Mouse (Mus musculus) adipocyte (in vitro differentiated cells): ENCODE results near the gene Pcsk6.

ENCODE experiments used
- DNase-seq: peaks from one replicate; pipeline ENCODE4 v3.0.0-alpha.2; 2016; ENCODE audit warnings: low spot score

The Pcsk6 gene

DNA sequence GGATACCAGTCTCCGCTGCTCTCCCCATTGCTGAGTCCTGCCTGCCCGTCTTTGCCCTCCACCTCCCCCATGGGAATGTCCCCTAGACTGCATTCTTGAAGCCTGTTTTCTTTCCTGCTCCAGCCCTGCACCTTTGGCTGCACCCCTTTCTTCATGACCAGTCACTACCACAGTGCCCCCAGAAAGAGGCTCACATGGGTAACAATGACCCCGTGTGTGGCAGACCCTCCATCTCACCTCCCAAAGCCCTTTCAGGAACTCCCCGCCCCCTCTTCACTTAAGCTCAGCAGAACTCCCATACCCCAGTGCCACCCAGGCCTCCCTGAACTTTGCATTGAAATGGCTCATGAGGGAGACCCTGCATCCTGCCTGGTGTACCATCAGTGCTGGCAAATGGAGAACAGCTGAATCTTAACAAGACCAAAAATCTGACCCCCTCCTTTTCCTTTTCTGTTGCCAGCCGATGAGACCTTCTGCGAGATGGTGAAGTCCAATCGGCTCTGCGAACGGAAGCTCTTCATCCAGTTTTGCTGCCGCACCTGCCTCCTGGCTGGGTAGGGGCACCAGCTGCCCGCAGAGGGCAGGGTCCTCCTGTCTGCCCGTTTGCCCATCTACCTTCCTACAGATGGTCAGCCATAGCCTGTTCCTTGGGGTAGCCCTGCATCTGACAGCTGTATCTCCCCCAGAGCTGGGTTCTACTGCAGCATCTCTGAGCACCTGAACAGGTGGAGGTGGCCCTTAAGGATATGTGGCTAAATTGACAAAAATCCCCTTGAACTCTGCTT lies 187.1 kb downstream of the Pcsk6 start:
- no peak for DNase-seq

DNA sequence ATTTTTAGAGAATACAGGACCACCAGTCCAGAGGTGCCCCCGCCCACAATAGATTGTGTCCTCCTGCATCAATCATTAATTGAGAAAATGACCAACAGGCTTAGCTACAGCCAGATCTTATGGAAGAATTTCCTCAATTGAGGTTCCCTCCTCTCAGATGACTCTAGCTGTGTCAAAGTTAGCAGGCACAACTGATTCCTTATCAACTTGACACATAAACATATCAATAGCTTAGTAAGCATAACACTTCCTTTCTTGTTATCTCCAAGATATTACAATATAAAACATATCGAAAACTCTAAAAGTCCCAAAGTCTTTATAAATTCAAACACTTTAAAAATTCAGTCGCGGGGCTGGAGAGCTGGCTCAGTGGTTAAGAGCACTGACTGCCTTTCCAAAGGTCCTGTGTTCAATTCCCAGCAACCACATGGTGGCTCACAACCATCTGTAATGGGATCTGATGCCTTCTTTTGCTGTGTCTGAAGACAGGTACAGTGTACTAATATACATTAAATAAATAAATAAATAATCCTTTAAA lies 192.5 kb downstream of the Pcsk6 start:
- DNase-seq: no peak

DNA sequence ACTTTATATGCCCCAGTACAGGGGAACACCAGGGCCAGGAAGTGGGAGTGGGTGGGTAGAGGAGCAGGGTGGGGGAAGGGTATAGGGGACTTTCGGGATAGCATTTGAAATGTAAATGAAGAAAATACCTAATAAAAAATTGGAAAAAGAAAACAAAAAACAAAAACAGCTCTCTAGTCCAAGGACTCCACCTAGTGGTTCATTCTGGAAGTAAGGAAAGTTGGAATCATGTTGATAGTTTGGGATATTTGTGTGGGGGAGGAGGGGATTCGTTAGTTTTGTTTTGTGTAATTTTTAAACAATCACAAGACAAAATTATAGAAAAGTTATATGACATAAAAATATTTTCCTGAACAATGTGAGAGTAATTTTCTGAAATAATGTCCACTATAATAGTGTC lies 193.8 kb downstream of the Pcsk6 start:
- peak; percentile 63 for DNase-seq

DNA sequence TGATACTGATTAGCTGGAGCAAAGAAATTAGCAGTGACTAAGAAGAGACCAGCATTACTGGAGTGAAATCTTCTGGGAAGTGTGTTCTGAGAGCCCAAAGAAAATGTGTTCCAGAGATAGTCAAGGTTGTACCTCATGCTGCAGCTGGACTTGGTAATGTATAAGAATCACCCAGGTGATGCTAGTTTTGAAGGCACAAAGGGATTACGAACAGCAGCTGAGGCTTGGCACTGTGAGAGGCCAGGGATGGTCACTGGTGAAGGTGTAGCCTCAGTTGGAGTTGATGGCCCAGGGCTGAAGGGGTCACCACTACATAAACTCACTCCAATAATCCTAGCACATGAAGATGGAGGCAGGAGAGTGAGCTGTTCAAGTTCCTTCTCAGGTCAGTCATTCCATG lies 197.2 kb downstream of the Pcsk6 start, which contains the start of gene Snrpa1:
Gene Snrpa1, plus strand, starts transcription at position 301 of the 400 bp plus-strand sequence.
- DNase-seq: no peak

DNA sequence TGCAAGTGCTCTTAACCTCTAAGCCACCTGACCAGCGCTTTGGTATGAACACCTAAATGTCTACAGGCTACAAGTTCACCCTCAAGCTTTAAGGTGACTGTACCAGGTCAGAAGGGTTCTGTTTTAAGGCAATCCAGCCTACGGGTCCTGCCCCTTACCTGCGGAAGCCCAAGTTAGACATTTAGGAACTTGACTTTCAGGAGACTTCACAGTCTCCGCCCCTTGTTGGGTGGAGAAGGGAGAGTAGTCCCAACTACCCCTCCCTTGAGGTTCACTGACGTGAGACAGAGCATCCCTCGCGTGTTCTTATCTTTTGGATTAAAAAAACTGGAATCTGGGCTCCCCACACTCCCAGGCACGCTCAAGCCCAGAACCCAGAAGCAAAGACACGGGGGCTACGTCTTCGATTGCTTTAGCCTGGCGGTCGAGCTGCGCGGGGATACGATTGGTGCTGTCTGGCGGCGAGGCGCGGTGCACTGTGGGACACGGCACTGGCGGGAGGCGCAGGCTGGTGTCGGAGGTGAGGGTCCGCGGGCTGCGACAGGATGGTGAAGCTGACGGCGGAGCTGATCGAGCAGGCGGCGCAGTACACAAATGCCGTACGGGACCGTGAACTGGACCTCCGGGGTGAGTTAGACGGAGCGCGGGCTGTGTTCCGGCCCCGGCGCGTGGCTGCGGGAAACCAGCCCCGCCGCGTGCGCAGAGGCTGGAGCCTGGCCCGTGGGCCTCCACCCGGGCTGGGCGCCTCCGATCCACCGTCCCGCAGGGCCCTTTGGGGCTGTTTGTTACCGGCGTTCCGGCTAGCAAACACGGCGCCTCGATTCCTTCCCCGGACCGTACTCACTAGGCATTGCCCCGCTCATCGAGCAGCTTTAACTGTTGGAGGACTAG lies 198.8 kb downstream of the Pcsk6 start:
- DNase-seq: peak; percentile 71

DNA sequence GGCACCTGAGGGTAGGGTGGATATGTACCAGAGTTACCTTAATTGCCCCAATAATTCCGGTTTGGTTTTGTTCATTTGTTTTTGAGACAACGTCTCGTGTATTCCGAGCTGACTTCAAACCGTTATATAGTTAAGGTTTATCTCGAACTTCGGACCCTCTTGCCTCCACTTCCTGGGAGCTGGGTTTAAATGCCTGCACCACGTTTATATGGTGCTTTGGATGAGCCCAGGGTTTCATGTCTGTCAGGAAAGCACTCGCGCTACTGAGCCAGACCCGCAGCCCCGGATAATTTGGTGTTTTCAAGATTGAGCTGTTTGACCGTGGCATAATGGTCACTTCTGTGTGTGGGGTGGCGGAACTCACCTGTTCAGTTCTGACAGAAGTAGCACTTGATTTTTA lies 199.5 kb downstream of the Pcsk6 start:
- no peak for DNase-seq

DNA sequence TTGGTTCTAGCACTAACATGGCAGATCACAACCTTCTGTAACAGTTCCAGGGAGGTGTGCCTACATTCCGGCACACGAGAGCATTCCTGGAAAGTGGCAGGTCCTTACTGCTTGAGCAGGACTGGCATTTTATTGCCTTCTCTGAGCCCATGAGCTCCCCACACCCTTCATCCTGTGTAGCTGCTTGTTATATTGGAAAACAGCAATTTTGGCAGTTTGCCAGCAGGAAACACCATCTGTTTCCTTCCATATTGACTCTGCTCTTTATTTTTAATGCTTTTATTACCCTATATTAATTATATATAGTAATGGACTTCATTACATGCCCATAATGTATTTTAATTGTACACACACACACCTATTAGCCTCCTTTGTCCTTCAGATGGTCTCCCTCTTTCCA lies 214.9 kb downstream of the Pcsk6 start:
- no peak for DNase-seq

DNA sequence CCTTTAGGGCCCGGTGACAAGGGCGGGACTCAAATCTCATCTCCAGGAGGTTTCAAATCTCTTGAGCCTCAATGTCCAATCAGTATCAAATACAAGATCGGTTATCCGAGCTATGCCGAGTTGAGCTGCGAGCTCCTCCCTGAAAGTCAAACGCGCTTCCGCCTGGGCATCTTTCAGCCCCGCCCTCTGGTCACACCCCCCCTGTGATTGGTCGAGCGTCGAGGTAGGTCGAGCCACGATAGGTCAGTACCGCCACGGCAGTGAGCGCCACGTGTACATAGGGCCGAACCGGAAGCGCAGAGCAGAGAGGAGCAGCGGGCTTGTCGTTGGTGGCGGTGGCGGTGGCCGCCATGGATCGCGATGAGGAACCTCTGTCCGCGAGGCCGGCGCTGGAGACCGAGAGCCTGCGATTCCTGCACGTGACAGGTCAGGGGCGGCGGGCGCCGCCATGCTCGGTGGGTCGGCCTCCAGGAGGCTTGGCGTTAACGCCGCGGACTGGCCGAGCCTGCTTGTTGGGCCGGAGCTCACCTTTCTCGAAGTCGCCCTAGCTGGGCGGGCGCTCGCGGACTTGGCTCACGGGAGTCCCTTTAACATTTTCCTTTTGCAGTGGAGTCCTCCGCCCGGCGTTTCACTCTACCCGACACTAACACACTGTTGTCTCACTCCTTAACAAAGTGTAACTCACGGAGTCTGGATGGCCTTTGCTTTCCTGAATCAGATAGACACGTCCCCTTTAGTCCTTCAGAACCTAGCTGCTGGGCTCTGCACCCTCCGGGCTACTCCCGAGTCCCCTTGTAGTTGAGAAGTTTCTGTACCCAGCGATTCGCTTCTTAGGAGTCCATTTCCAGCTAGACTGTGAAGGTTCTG lies 218.1 kb downstream of the Pcsk6 start, which contains the start of gene Selenos:
Gene Selenos, plus strand, starts transcription at position 286 of the 867 bp plus-strand sequence.
- peak; percentile 96 for DNase-seq

DNA sequence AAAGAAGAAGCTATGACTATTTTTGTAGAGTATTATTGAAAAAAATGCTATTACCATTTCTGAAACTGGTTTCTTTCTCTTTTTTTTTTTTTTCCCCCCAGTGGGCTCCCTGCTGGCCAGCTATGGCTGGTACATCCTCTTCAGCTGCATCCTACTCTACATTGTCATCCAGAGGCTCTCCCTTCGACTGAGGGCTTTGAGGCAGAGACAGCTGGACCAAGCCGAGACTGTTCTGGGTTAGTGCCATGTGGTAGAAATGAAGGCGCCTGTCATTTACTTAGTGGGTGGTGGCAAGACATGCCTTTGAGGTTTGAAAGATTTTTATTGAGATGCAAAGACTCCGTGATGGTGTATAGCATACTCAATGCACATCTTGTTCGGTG lies 218.7 kb downstream of the Pcsk6 start:
- peak; percentile 17 for DNase-seq

DNA sequence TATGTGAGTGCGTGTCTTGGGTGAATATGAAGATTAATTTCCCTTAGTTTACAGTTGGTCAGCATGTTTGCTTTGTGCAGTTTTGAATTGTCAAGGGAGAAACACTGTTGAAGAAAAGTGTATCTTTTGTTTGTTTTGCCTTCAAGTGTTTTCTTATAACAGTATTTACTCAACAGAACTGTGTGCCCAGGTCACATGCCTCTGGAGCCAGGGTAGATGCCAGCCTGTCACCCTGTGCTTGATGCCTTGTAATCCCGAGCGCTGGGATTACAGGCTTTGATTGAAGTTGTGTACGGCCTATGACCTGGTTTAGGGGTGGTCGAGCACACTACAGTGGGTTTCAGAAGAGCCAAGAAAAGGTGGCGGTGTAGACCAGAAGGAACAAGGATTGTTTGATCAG lies 222.2 kb downstream of the Pcsk6 start:
- no peak for DNase-seq

DNA sequence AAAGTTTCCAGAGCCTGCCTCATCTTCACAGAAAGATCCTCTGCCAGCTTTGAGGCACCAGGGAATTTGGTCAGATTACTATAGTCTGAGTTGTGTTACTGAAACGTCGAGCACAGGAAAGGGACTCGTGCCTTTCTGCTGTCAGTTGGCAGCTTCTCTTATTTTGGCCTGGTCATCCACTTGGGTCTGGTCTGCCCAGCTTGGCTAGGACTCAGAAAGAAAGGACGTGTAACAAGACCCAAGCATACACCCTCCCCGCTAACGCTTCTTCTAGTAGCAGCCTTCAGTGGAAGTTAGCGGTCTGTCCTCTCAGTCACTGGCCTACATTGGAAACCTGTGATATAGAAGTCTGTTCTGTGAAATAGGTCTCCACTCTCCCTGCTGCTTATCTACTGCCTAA lies 223.0 kb downstream of the Pcsk6 start:
- peak; percentile 42 for DNase-seq

DNA sequence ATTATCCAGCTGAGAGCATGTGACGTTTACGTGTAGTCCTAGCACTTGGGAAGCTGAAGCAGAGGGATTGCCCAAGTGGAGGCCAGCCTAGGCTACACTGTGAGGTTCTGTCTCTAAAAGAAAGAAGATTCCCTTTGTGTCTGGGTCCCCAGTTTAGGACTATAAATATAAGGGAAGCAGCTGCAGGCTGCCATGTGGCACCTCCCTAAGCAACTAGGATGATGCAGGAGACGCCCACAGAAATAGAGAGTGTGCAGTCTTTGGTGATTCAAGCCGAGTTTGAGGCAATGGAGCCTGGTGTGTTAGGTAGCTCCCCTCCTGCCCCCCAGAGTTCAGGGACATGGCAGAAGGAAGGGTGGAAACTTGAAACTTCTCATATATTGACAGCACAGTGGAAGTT lies 226.1 kb downstream of the Pcsk6 start:
- DNase-seq: no peak

DNA sequence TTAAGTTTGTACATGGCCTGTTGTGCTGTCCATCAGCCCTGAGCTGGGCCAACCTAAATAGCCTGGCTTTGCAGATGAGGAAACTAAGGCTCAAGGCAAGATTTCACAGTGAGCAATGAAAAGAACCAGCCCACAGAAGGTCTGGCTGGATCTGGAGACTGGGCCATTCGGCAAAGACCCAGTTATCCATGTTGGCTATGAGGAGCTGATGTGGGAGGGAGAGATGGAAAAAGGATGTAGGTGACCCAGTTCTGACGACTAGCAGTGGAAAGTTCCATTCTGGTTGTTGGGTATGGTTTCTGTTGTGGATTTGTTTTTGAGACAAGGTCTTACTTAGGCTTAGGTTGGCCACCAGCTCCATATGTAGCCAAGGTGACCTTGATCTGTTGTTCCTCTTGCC lies 226.5 kb downstream of the Pcsk6 start:
- DNase-seq: no peak

DNA sequence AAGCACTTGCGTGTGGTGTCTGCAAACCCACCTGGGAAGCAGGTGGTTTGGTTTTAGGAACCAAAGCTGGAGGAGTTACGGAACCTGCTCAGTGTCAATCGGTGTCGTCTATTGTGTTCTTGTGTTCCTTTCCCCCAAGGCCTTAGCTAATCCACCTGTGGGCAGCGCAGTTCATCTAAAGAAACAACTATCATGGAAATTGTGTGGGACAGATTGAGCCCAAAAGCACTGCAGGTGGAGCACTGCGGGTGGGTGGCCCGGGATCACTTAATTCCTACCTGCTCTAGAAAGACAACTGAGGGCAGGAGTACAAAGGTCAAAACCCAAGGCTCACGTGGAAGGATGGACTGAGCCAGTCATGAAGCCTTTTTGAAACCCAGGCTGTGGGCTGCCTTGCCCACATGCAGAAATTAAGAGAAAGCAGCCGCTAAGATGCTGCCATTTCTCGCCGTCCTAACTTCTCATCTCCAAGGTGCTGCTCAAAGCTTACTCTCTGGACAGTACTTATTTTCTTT lies 229.2 kb downstream of the Pcsk6 start:
- no peak for DNase-seq

DNA sequence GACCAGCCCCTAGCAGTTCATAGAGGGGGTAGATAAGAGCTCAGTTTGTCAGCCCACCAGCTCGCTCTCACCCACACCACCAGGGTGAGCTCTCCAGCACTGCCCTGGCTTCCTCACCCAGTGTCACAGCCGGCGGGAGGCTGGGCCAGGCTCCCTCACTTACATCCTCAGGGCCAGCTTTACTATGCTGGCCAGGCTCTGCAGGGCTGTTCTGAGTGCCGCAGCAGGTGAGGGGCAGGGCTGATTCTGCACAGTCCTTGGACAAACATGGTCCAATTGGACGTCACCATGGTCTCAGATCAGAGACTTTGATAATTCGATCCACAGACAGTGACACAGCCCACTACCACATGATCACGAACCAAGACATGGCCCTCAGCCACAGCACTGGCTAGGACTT lies 230.0 kb downstream of the Pcsk6 start:
- DNase-seq: no peak

DNA sequence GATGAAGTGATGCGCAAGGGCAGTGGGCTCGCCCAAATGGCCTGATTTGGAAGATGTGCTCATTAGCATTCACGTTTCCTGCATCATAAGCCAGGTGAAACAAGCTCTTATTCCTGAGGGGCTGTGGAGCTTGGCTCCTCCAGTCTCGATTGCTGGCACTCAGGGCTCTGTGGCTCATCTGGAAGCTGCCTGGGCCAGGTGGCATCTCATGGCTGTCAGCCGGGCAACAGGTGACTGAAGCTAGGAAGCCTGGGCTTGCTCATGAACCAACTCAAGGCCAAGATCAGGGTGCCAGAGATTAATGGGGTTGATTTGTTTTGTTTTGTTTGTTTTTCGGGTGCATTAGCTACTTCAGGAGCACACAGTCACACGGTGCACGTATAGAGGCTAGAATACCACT lies 231.1 kb downstream of the Pcsk6 start:
- no peak for DNase-seq

DNA sequence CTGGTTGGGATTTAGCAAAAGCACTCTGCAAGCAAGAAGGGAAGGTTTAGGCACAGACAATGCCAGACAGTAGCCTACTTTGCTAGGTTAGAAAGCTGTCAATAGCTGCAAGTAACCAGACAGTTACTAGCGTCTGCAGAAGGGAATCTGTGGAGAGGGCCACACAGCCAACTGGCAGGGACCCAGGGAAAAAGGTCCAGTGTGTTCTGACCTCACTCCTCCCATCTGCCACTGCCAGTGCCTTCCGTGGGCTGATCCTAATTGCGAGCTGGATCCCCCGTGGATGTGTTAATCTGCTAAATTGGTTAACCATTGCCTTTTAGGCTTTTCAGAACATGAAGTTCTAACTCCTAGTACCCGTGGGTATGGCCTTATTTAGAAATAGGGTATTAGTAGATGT lies 232.6 kb downstream of the Pcsk6 start:
- peak; percentile 36 for DNase-seq

DNA sequence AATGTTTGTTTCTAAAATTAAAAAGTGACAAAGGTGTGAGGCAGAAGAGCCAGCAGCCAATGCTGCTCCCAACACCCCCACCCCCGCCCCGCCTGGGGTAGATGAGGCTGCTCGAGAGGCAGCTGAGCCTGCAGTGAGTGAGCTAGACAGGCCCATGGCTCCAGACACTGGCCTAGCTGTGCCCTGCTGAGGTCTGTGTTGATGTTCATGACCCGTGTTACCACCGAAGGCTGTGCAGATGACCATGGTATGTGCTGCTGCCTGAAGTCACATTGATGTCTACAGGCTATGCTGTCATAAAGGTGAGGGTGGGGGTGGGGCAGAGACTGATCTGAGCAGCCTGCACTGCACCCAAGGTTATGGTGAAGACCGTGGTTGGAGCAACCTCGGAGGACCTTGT lies 237.3 kb downstream of the Pcsk6 start:
- DNase-seq: no peak
